Mouse (Mus musculus) CD4-positive helper T cell, adult 2 months (primary cell): ENCODE results near the gene Camkk2.

ENCODE experiments used
- DNase-seq: peaks from one replicate; pipeline ENCODE4 v3.0.0-alpha.2; 2012; ENCODE audit warnings: low read depth, missing footprints, low spot score

Gene Camkk2

GRCm38 (mm10) chr5:122700109-122700836 lies 78.9 kb downstream of the Camkk2 start:
- no peak for DNase-seq

DNA sequence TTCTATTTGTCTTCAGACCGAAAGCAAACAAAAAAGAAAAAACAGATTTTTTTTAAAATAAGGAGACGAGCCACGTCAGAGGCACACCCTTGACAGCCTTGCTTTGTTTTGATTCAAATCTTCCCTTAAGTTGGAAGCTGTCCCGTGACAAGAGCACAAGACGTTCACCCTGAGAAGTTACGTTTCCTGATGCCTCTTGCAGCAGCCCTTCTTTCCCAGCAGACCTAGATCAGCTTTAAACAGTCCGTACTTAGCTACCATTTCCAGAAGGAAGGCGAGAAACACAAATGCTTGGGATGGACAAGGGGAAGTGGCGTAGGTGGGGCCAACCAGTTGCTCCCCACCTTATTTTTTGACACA lies 80.5 kb downstream of the Camkk2 start:
- DNase-seq: no peak

DNA sequence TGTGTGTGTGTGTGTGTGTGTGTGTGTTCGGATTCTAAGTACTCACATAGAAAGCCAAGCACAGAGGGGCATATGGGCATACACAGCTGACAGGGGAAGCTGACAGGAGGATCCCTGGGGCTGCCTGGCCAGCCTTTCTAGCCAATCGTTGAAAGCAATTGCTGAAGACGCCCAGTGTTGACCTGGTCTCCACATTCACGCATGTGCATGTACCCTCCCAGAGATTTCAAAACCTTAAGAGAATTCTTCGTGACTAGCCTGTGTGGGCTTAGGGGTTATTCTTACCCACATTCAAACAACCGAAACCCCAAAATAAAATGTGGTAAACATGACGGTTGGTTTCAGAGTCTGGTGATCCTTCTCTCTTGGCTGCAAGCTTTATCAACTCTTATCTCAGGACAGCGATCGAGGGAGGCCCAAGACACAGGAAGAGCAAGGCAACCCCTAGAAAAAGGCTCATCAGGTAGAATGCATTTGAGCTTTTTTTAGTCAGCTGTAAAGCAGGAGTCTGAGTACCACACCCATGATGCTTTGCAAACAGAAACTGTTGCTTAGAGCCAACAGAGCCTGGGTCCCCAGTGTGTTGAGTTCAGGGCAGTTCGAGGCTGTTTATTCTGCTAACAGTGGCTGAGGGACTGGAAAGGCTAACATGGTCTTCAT lies 81.0 kb downstream of the Camkk2 start:
- peak; percentile 54 for DNase-seq

DNA sequence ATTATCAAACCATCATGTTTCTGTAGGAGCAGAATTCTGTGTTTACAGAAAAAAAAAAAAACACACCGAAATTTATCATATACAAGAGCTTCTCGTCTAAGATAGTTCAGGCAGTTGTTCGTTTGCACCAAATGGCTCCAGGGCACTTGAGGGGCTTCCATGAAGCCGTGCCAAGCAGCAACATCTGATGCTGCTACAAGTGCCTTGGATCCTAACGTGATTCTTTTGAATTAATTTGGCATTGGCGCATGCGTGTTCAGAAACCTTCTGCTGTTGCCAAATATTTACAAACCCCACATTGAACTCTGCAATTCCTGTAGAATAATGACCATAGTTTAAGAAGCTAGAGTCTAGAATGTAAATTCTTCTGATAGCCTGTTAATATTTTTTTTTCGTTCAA lies 83.7 kb downstream of the Camkk2 start:
- no peak for DNase-seq

DNA sequence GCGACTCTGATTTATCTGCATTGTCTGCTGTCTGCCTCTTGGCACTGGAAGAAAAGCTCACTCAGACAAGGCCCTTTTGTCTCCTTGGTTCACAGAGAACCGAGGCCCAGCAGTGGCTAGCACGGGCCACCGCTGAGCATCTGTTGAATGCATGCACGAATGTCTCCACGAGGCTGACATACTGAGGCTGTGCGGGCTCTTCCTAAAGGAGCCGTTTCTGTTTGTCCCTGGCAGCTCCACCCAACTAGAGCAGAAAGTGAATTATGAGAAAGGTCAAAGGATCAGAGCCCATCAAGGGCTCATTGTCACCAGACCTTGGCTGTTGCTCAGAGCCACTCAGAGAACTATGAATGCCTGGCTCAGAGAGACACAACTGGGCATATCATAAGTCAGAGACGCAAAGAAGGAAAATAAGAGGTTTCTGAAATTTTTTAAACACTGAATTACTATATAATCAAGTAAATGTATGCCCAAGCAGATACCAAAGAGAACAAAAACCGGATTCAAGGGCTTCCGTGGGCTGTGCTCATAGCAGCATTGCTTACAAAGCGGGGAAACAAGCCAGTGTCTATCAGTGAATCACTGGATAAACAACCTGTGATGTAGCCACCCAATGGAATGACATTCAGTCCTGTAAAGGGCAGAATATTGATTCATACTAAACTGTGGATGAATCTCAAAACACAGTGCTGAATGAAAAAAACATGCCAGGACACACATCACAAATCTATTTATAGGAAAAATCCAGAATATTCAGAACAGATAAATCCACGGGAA lies 85.6 kb downstream of the Camkk2 start:
- DNase-seq: no peak

DNA sequence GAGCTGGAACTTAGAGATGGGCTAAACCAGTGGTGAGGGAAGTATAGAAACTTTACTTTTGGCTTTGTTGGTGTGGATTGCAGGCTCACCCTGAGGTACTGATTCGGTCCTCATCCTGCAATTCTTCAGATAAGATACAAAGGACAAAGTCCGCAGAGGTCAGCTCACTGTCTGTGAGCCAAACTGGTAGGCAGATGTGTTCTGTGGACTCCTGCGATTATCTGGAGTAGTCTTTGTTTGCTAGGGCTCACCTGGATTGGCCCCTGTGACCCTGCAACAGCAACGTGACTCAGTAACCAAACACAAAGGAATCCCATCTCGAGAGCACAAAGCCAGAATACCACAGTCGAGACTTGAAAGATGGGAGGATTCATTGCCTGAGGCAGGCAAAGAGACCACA lies 88.7 kb downstream of the Camkk2 start:
- DNase-seq: no peak

- DNase-seq: no peak
Observed at GRCm38 (mm10) chr5:122689153-122689552, 90.1 kb downstream of the Camkk2 start.

GRCm38 (mm10) chr5:122687391-122687790 lies 91.8 kb downstream of the Camkk2 start:
- no peak for DNase-seq

- no peak for DNase-seq
Observed at GRCm38 (mm10) chr5:122683926-122684325, 95.3 kb downstream of the Camkk2 start.

GRCm38 (mm10) chr5:122681276-122681675 lies 97.9 kb downstream of the Camkk2 start:
- DNase-seq: no peak
